Mouse (Mus musculus): ENCODE measurements around the gene Hirip3. TPM values are rescaled to one million over a fixed set of nuclear protein-coding genes. Genes with fewer than 3 reads are reported as not detected.
"Not testable (repeated sequence)": the region's sequence is repeated elsewhere in the genome, so short reads cannot be mapped to it uniquely, and the experiment has no call there.

Gene Hirip3
- total RNA-seq, 1 experiment from 2014 or later, result 398 TPM

GRCm38 (mm10) chr7:126884286-126885164 is 22.8 kb downstream of the Hirip3 start, which contains the start of gene Taok2:
Gene Taok2, minus strand, starts transcription at chr7:126884703.
- peak; percentile 92 to 96 for ATAC-seq (replicated peaks in 1 of 2; ENCODE audit: insufficient read depth in 1 of 2, low FRiP score in 2 of 2, low TSS enrichment in 1 of 2, low read depth in 1 of 2, poor library complexity in 2 of 2, severe bottlenecking in 2 of 2)

GRCm38 (mm10) chr7:126887281-126887680 is 25.5 kb downstream of the Hirip3 start:
- no peak for ATAC-seq (replicated peaks in 1 of 2; ENCODE audit: insufficient read depth in 1 of 2, low FRiP score in 2 of 2, low TSS enrichment in 1 of 2, low read depth in 1 of 2, poor library complexity in 2 of 2, severe bottlenecking in 2 of 2)

DNA sequence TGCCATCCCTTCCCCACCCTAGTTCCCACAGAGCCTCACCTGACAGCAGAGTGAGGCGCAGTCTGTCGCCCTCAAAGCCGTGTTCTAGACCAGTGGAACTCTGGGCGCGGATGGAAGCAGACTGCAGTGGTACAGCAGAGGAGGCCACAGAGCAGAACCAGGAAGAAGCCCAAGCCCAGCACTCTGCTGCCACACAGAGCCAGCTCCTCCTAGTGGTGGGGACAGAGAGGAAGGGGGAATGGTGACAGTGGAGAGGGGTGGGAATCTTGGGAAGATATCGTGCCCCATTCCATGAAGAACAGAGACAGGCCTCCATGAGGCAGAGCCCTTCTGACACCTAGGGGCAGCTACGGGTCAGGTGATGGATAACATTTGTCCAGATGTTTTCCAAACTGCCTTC is 27.1 kb downstream of the Hirip3 start:
- ATAC-seq (replicated peaks in 1 of 2; ENCODE audit: insufficient read depth in 1 of 2, low FRiP score in 2 of 2, low TSS enrichment in 1 of 2, low read depth in 1 of 2, poor library complexity in 2 of 2, severe bottlenecking in 2 of 2), result no peak

DNA sequence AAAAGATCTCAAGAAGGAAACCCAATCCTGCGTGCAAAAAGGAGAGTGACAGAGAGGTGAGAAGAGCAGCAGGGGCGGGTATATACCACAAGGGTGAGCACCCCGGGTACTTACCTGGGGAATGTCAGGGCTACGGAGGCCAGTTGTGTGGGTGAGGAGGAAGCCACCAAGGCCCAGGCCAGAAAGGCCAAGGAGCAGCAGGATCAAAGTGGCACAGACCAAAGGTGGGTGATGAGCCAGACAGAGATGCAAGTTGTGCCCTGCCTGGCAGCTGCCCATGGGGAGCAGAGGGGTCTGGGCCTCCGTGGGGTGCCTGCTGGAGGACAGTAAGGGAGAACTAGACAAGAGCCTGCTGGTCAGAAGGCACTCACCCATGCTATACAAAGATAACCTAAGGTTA is 35.1 kb downstream of the Hirip3 start:
- peak; percentile 12 to 18; a peak in 1 of 4 replicates for ATAC-seq (replicated peaks in 1 of 2; ENCODE audit: insufficient read depth in 1 of 2, low FRiP score in 2 of 2, low TSS enrichment in 1 of 2, low read depth in 1 of 2, poor library complexity in 2 of 2, severe bottlenecking in 2 of 2)

GRCm38 (mm10) chr7:126897390-126898101 is 35.8 kb downstream of the Hirip3 start:
- ATAC-seq (replicated peaks in 1 of 2; ENCODE audit: insufficient read depth in 1 of 2, low FRiP score in 2 of 2, low TSS enrichment in 1 of 2, low read depth in 1 of 2, poor library complexity in 2 of 2, severe bottlenecking in 2 of 2), result peak; percentile 63 to 78

- ATAC-seq (replicated peaks in 1 of 2; ENCODE audit: insufficient read depth in 1 of 2, low FRiP score in 2 of 2, low TSS enrichment in 1 of 2, low read depth in 1 of 2, poor library complexity in 2 of 2, severe bottlenecking in 2 of 2), result peak; percentile 88 to 92
Measured at GRCm38 (mm10) chr7:126898102-126898990, 36.6 kb downstream of the Hirip3 start.

GRCm38 (mm10) chr7:126899781-126900180 is 38.0 kb downstream of the Hirip3 start:
- not testable (repeated sequence) for ATAC-seq (replicated peaks in 1 of 2; ENCODE audit: insufficient read depth in 1 of 2, low FRiP score in 2 of 2, low TSS enrichment in 1 of 2, low read depth in 1 of 2, poor library complexity in 2 of 2, severe bottlenecking in 2 of 2)

GRCm38 (mm10) chr7:126905590-126905989 is 43.8 kb downstream of the Hirip3 start:
- ATAC-seq (replicated peaks in 1 of 2; ENCODE audit: insufficient read depth in 1 of 2, low FRiP score in 2 of 2, low TSS enrichment in 1 of 2, low read depth in 1 of 2, poor library complexity in 2 of 2, severe bottlenecking in 2 of 2), result no peak

GRCm38 (mm10) chr7:126914844-126915243 is 53.1 kb downstream of the Hirip3 start:
- ATAC-seq (replicated peaks in 1 of 2; ENCODE audit: insufficient read depth in 1 of 2, low FRiP score in 2 of 2, low TSS enrichment in 1 of 2, low read depth in 1 of 2, poor library complexity in 2 of 2, severe bottlenecking in 2 of 2), result no peak

Other genes with a start within 250 kb of the Hirip3 start
- gene Nupr1, start 231.1 kb upstream of the Hirip3 start, total RNA-seq (2017), result 6.2 and 6.6 TPM in 2 replicates
- gene Sgf29, start 212.7 kb upstream of the Hirip3 start, total RNA-seq (2017), result 33.2 and 46.9 TPM in 2 replicates
- gene Sult1a1, start 185.5 kb upstream of the Hirip3 start, total RNA-seq (2017), result 8.2 and 17.1 TPM in 2 replicates
- 73.1 and 88.6 TPM in 2 replicates for gene Bola2, start 166.6 kb upstream of the Hirip3 start, total RNA-seq (2017)
- 4.1 and 6.3 TPM in 2 replicates for gene Slx1b, start 166.2 kb upstream of the Hirip3 start, total RNA-seq (2017)
- 352 and 456 TPM in 2 replicates for gene Coro1a, start 154.2 kb upstream of the Hirip3 start, total RNA-seq (2017)
- 32.4 and 35.8 TPM in 2 replicates for gene Mapk3, start 102.4 kb upstream of the Hirip3 start, total RNA-seq (2017)
- 3.3 and 16.4 TPM in 2 replicates for gene Gdpd3, start 95.6 kb upstream of the Hirip3 start, total RNA-seq (2017)
- 50.3 and 74.9 TPM in 2 replicates for gene Ypel3, start 85.0 kb upstream of the Hirip3 start, total RNA-seq (2017)
- gene Tbx6, start 80.5 kb upstream of the Hirip3 start, total RNA-seq (2017), result 0.25 TPM in 1 of 2 replicates, not detected in the other
- 119 and 131 TPM in 2 replicates for gene Ppp4c, start 69.5 kb upstream of the Hirip3 start, total RNA-seq (2017)
- gene Fam57b, start 64.3 kb upstream of the Hirip3 start, total RNA-seq (2017), result not detected in 2 replicates
- gene 4930451I11Rik, start 30.3 kb upstream of the Hirip3 start, total RNA-seq (2017), result not detected in 2 replicates
- not detected in 2 replicates for gene Doc2a, start 14.6 kb upstream of the Hirip3 start, total RNA-seq (2017)
- 33.2 and 35.6 TPM in 2 replicates for gene Ino80e, start 405 bp downstream of the Hirip3 start, total RNA-seq (2017)
- 31.7 and 32.7 TPM in 2 replicates for gene Taok2, start 22.7 kb downstream of the Hirip3 start, total RNA-seq (2017)
- gene Tmem219, start 60.9 kb downstream of the Hirip3 start, total RNA-seq (2017), result 14.5 and 25.6 TPM in 2 replicates
- 9.3 and 15.8 TPM in 2 replicates for gene Kctd13, start 66.9 kb downstream of the Hirip3 start, total RNA-seq (2017)
- not detected in 2 replicates for gene Asphd1, start 87.6 kb downstream of the Hirip3 start, total RNA-seq (2017)
- gene Sez6l2, start 88.6 kb downstream of the Hirip3 start, total RNA-seq (2017), result 0.25 and 0.63 TPM in 2 replicates
- gene Cdipt, start 113.9 kb downstream of the Hirip3 start, total RNA-seq (2017), result 33.1 and 56.3 TPM in 2 replicates
- 1.6 and 2.3 TPM in 2 replicates for gene Cdiptos, start 114.1 kb downstream of the Hirip3 start, total RNA-seq (2017)
- gene Mvp, start 152.6 kb downstream of the Hirip3 start, total RNA-seq (2017), result 26.2 and 39.0 TPM in 2 replicates
- not detected in 2 replicates for gene Pagr1b, start 154.5 kb downstream of the Hirip3 start, total RNA-seq (2017)
- 3.7 and 9.9 TPM in 2 replicates for gene Pagr1a, start 155.4 kb downstream of the Hirip3 start, total RNA-seq (2017)
- 35.6 and 38.7 TPM in 2 replicates for gene Gm42742, start 159.1 kb downstream of the Hirip3 start, total RNA-seq (2017)
- 0.30 and 0.69 TPM in 2 replicates for gene Prrt2, start 159.2 kb downstream of the Hirip3 start, total RNA-seq (2017)
- gene Maz, start 165.1 kb downstream of the Hirip3 start, total RNA-seq (2017), result 53.3 and 65.4 TPM in 2 replicates
- gene Kif22, start 180.5 kb downstream of the Hirip3 start, total RNA-seq (2017), result 74.5 and 90.1 TPM in 2 replicates
- 3.8 and 5.7 TPM in 2 replicates for gene Zg16, start 225.4 kb downstream of the Hirip3 start, total RNA-seq (2017)
- gene AI467606, start 229.4 kb downstream of the Hirip3 start, total RNA-seq (2017), result 30.3 and 42.1 TPM in 2 replicates

All from hematopoietic stem cell, adult 5-6 weeks (primary cell).